Mouse (Mus musculus): ENCODE results near the gene Iqcf1. TPM values are rescaled to one million over a fixed set of nuclear protein-coding genes. Genes with fewer than 3 reads are reported as not detected.
"Not testable (repeated sequence)": the region's sequence is repeated elsewhere in the genome, so short reads cannot be mapped to it uniquely, and the experiment has no call there.

The Iqcf1 gene
- total and polyA plus RNA-seq, 2 experiments from 2014 or later, result not detected

- H3K4me3 ChIP-seq (ENCODE audit: low read depth, low read length), result no peak overlapping the region
- H3K9me3 ChIP-seq (ENCODE audit: low read length), result no peaks in the 10 kb centered on the region
- over 99% methylated on average over 10 of the region's 10 CpGs for WGBS
- no peak for TF ChIP-seq CTCF (IDR thresholded peaks at IDR 0.05)
- H3K36me3 ChIP-seq (ENCODE audit: insufficient read depth, low read length), result peaks cover 44% of the 10 kb centered on the region
- DNase-seq (ENCODE audit: low spot score), result no peak
- H3K4me1 ChIP-seq (ENCODE audit: insufficient read depth, low read length), result 0 out of 2 replicates have a peak, but pooled peaks cover under 1% of the 10 kb centered on the region
- H3K9ac ChIP-seq (replicated peaks; ENCODE audit: low read length, poor library complexity, severe bottlenecking), result no peak overlapping the region
- H3K27ac ChIP-seq (ENCODE audit: low read depth, low read length), result no peak overlapping the region
- no peak overlapping the region for H3K4me2 ChIP-seq (ENCODE audit: low read depth, low read length, poor library complexity, severe bottlenecking)
- no peak for ATAC-seq (ENCODE audit: low FRiP score)
- no peaks in the 10 kb centered on the region for H3K27me3 ChIP-seq (ENCODE audit: insufficient read depth, low read length)
Observed at GRCm38 (mm10) chr9:106483136-106483535, 16.6 kb upstream of the Iqcf1 start.

- no peak for DNase-seq (ENCODE audit: low spot score)
- Histone ChIP-seq H3K4me2 (ENCODE audit: low read depth, low read length, poor library complexity, severe bottlenecking) (no peak overlapping the region), H3K9ac (replicated peaks; ENCODE audit: low read length, poor library complexity, severe bottlenecking) (no peak overlapping the region), H3K27me3 (ENCODE audit: insufficient read depth, low read length) (no peaks in the 10 kb centered on the region), H3K4me1 (ENCODE audit: insufficient read depth, low read length) (no peaks in the 10 kb centered on the region), H3K36me3 (ENCODE audit: insufficient read depth, low read length) (peaks cover 44% of the 10 kb centered on the region), H3K4me3 (ENCODE audit: low read depth, low read length) (no peak overlapping the region), H3K27ac (ENCODE audit: low read depth, low read length) (no peak overlapping the region), H3K9me3 (ENCODE audit: low read length) (no peaks in the 10 kb centered on the region)
- no peak for TF ChIP-seq CTCF (IDR thresholded peaks at IDR 0.05)
- no peak for ATAC-seq (ENCODE audit: low FRiP score)
- 92% methylated on average over 17 of the region's 17 CpGs for WGBS
Observed at GRCm38 (mm10) chr9:106483606-106484005, 16.2 kb upstream of the Iqcf1 start.

GRCm38 (mm10) chr9:106485076-106485475 lies 14.7 kb upstream of the Iqcf1 start:
- peaks cover 44% of the 10 kb centered on the region for H3K36me3 ChIP-seq (ENCODE audit: insufficient read depth, low read length)
- ATAC-seq (ENCODE audit: low FRiP score), result no peak
- WGBS, result 80% methylated on average over 10 of the region's 10 CpGs

GRCm38 (mm10) chr9:106487602-106488001 lies 12.2 kb upstream of the Iqcf1 start:
- not testable (repeated sequence) for H3K4me3 ChIP-seq (ENCODE audit: low read depth, low read length); H3K4me1 ChIP-seq (ENCODE audit: insufficient read depth, low read length); H3K27me3 ChIP-seq (ENCODE audit: insufficient read depth, low read length); H3K9me3 ChIP-seq (ENCODE audit: low read length); H3K9ac ChIP-seq (replicated peaks; ENCODE audit: low read length, poor library complexity, severe bottlenecking); ATAC-seq (ENCODE audit: low FRiP score); H3K4me2 ChIP-seq (ENCODE audit: low read depth, low read length, poor library complexity, severe bottlenecking); H3K27ac ChIP-seq (ENCODE audit: low read depth, low read length); DNase-seq (ENCODE audit: low spot score)
- peaks cover 30% of the 10 kb centered on the region for H3K36me3 ChIP-seq (ENCODE audit: insufficient read depth, low read length)
- whole genome bisulfite sequencing, result 83% methylated on average over 6 of the region's 6 CpGs

More at GRCm38 (mm10) chr9:106485076-106485475, 14.7 kb upstream of the Iqcf1 start:
- Histone ChIP-seq H3K9me3 (ENCODE audit: low read length) (no peaks in the 10 kb centered on the region), H3K4me3 (ENCODE audit: low read depth, low read length) (no peak overlapping the region), H3K4me1 (ENCODE audit: insufficient read depth, low read length) (no peaks in the 10 kb centered on the region), H3K9ac (replicated peaks; ENCODE audit: low read length, poor library complexity, severe bottlenecking) (no peak overlapping the region), H3K27me3 (ENCODE audit: insufficient read depth, low read length) (no peaks in the 10 kb centered on the region), H3K27ac (ENCODE audit: low read depth, low read length) (no peak overlapping the region), H3K4me2 (ENCODE audit: low read depth, low read length, poor library complexity, severe bottlenecking) (no peak overlapping the region)
- DNase-seq (ENCODE audit: low spot score), result no peak
- no peak for TF ChIP-seq CTCF (IDR thresholded peaks at IDR 0.05)

- WGBS, result 88% methylated on average over 22 of the region's 22 CpGs
- Histone ChIP-seq H3K27ac (ENCODE audit: low read depth, low read length) (no peak overlapping the region), H3K4me3 (ENCODE audit: low read depth, low read length) (no peak overlapping the region), H3K9me3 (ENCODE audit: low read length) (no peaks in the 10 kb centered on the region), H3K36me3 (ENCODE audit: insufficient read depth, low read length) (no peaks in the 10 kb centered on the region), H3K4me1 (ENCODE audit: insufficient read depth, low read length) (no peaks in the 10 kb centered on the region), H3K9ac (replicated peaks; ENCODE audit: low read length, poor library complexity, severe bottlenecking) (no peak overlapping the region), H3K4me2 (ENCODE audit: low read depth, low read length, poor library complexity, severe bottlenecking) (no peak overlapping the region), H3K27me3 (ENCODE audit: insufficient read depth, low read length) (no peaks in the 10 kb centered on the region)
- TF ChIP-seq CTCF (IDR thresholded peaks at IDR 0.05), result no peak
- ATAC-seq (ENCODE audit: low FRiP score) (no peak), DNase-seq (ENCODE audit: low spot score) (no peak)
Observed at GRCm38 (mm10) chr9:106501846-106502245, 2.1 kb downstream of the Iqcf1 start.

- no peak overlapping the region for H3K4me3 ChIP-seq (ENCODE audit: low read depth, low read length)
- no peak overlapping the region for H3K27ac ChIP-seq (ENCODE audit: low read depth, low read length)
- no peaks in the 10 kb centered on the region for H3K27me3 ChIP-seq (ENCODE audit: insufficient read depth, low read length)
- no peaks in the 10 kb centered on the region for H3K4me1 ChIP-seq (ENCODE audit: insufficient read depth, low read length)
- 76% methylated on average over 6 of the region's 6 CpGs for WGBS
- no peaks in the 10 kb centered on the region for H3K9me3 ChIP-seq (ENCODE audit: low read length)
- no peak for ATAC-seq (ENCODE audit: low FRiP score)
- DNase-seq (ENCODE audit: low spot score), result no peak
- no peak for TF ChIP-seq CTCF (IDR thresholded peaks at IDR 0.05)
- H3K9ac ChIP-seq (replicated peaks; ENCODE audit: low read length, poor library complexity, severe bottlenecking), result no peak overlapping the region
- no peaks in the 10 kb centered on the region for H3K36me3 ChIP-seq (ENCODE audit: insufficient read depth, low read length)
- H3K4me2 ChIP-seq (ENCODE audit: low read depth, low read length, poor library complexity, severe bottlenecking), result no peak overlapping the region
Observed at GRCm38 (mm10) chr9:106504246-106504645, 4.5 kb downstream of the Iqcf1 start.
